Mouse (Mus musculus): Measurements from ENCODE around the gene Eng. TPM values are rescaled to one million over a fixed set of nuclear protein-coding genes. Genes with fewer than 3 reads are reported as not detected.

Eng gene
- total and polyA plus RNA-seq, 3 experiments = 0.08 to 0.47 (median 0.13) TPM

DNA sequence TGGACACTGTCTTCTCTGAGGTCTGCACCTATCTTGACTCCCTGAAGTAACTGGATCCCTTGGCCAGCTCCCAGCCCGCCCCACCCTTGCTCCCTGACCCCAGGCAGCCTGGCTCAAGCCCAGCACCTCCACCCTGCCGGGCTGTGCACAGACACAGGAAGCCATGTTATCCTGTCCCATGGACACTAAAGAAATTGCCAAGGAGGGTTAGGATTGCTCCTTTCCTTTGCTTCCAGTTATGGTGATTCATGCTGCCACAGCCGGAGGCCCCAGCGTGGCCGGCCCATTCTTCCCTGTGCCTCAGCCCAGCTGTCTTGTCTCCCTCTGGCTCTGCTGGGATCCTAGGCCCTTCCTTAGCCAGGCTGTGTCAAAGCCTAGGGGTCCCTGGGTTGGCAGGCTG lies 12.7 kb upstream of the Eng start:
- no peak overlapping the region for H3K9ac ChIP-seq (ENCODE audit: insufficient read depth, low read depth)
- dilution Hi-C loops (cut with MboI; ENCODE audit: extremely low pct_ligation_motif_present, extremely low pct_unique_long_range_greater_than_20kb, low sequenced_read_pairs) = no loop called here
- peaks cover 0 to 2% of the 10 kb centered on the region in 2 experiments for H3K36me3 ChIP-seq (replicated peaks in 1 of 2; ENCODE audit: control insufficient read depth in 1 of 2, insufficient read depth in 1 of 2, low read length in 1 of 2)
- no peak overlapping the region for H3K4me2 ChIP-seq (ENCODE audit: insufficient read depth, low read depth, poor library complexity, severe bottlenecking)
- no peaks in the 10 kb centered on the region for H3K27me3 ChIP-seq (replicated peaks)
- H3K4me3 ChIP-seq (replicated peaks in 1 of 3; ENCODE audit: low read depth in 2 of 3, low read length in 2 of 3, poor library complexity in 1 of 3) = no peak overlapping the region
- H3K4me1 ChIP-seq (ENCODE audit: control insufficient read depth in 1 of 2, insufficient read depth in 2 of 2) = peaks cover 12 to 38% of the 10 kb centered on the region in 2 experiments
- no peak for TF ChIP-seq RCOR1 (conservative IDR thresholded peaks at IDR 0.05; ENCODE audit: low read depth, low read length)
- no peak for TF ChIP-seq MAX (IDR thresholded peaks at IDR 0.05; ENCODE audit: low read length)
- TF ChIP-seq ETS1 (conservative IDR thresholded peaks at IDR 0.05; ENCODE audit: low read depth, low read length) = no peak
- no peak for TF ChIP-seq USF1 (IDR thresholded peaks at IDR 0.05; ENCODE audit: low read depth, low read length)
- no peak for TF ChIP-seq POLR2AphosphoS2 (IDR thresholded peaks at IDR 0.05; ENCODE audit: low read depth, low read length)
- H3K27ac ChIP-seq (ENCODE audit: insufficient read depth, low read depth) = no peak overlapping the region
- H3K79me2 ChIP-seq (replicated peaks; ENCODE audit: control insufficient read depth, extremely low read depth, insufficient read depth, poor library complexity, severe bottlenecking) = no peaks in the 10 kb centered on the region
- in situ Hi-C loops (cut with MboI; ENCODE audit: low pct_ligation_motif_present, low pct_unique_long_range_greater_than_20kb, low sequenced_read_pairs) = loop anchor here (5.0 kb wide), 2 partner anchors 39 to 124 kb away; partner anchors contain the start of gene Tor2a
- DNase-seq (ENCODE audit: extremely low read depth) = no peak
- no peaks in the 10 kb centered on the region for H3K9me3 ChIP-seq (replicated peaks; ENCODE audit: low read length)

DNA sequence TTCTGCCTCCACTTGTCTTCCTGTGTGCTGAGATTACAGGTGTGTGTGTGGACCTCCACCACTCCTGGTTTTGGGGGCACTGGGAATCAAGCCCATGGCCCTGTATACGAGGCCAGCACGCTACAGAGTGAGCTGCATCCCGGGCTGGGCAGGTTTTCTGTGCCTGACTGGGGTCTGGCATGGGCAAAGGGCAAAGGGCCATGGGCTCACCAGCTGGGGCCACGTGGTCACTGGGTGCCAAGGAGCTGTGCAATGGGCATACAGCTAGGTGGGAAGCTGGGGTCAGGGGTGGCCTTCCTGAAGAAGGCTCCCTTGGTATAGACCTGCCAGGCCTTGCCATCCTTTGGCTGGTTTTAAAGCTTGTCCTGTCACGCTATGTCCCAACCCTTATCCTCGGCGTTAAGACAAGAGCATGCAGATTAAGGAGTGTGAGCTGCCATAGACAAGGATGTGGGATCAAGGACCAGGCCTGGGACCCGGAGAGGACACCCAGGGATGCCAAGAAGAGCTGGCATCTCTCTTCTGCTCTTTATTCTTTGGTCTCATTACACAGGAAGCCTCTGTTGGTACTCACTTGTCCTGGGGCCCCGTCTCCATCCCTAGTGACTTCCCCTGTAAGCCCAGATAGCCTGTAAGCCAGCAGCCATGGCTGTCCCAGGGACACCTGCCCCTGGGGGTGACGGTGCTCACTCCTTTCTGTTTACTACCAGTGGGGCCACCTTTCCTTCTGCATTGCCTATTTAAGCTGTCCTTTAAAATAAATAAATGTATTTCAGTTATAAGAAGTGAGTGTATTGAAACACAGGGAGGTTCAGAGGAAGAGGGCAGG lies 11.9 kb upstream of the Eng start:
- TF ChIP-seq JUND (conservative IDR thresholded peaks at IDR 0.05; ENCODE audit: low read depth, low read length) (no peak), ZKSCAN1 (IDR thresholded peaks at IDR 0.05; ENCODE audit: borderline replicate concordance, low read depth, low read length) (no peak), NRF1 (IDR thresholded peaks at IDR 0.05; ENCODE audit: low read depth, low read length) (no peak), JUN (IDR thresholded peaks at IDR 0.05; ENCODE audit: insufficient read depth, low read depth, low read length) (no peak), TCF12 (IDR thresholded peaks at IDR 0.05; ENCODE audit: low read depth, low read length) (no peak), ZC3H11A (IDR thresholded peaks at IDR 0.05; ENCODE audit: low read depth, low read length) (no peak), SIN3A (IDR thresholded peaks at IDR 0.05; ENCODE audit: low read length) (no peak), MXI1 (IDR thresholded peaks at IDR 0.05; ENCODE audit: low read depth, low read length) (no peak)
- Histone ChIP-seq H3K4me3 (replicated peaks in 1 of 3; ENCODE audit: low read depth in 2 of 3, low read length in 2 of 3, poor library complexity in 1 of 3) (no peak overlapping the region), H3K9me3 (replicated peaks; ENCODE audit: low read length) (no peaks in the 10 kb centered on the region), H3K27ac (ENCODE audit: insufficient read depth, low read depth) (no peak overlapping the region), H3K4me1 (ENCODE audit: control insufficient read depth in 1 of 2, insufficient read depth in 2 of 2) (peaks cover 8 to 36% of the 10 kb centered on the region in 2 experiments), H3K27me3 (replicated peaks) (no peaks in the 10 kb centered on the region), H3K79me2 (replicated peaks; ENCODE audit: control insufficient read depth, extremely low read depth, insufficient read depth, poor library complexity, severe bottlenecking) (no peaks in the 10 kb centered on the region), H3K4me2 (ENCODE audit: insufficient read depth, low read depth, poor library complexity, severe bottlenecking) (no peak overlapping the region), H3K9ac (ENCODE audit: insufficient read depth, low read depth) (no peak overlapping the region), H3K36me3 (replicated peaks in 1 of 2; ENCODE audit: control insufficient read depth in 1 of 2, insufficient read depth in 1 of 2, low read length in 1 of 2) (peaks cover 0 to 2% of the 10 kb centered on the region in 2 experiments)
- in situ Hi-C loops (cut with MboI; ENCODE audit: low pct_ligation_motif_present, low pct_unique_long_range_greater_than_20kb, low sequenced_read_pairs) = loop anchor here (5.0 kb wide), 2 partner anchors 38 to 123 kb away; partner anchors contain the start of gene Tor2a
- dilution Hi-C loops (cut with MboI; ENCODE audit: extremely low pct_ligation_motif_present, extremely low pct_unique_long_range_greater_than_20kb, low sequenced_read_pairs) = no loop called here
- no peak for DNase-seq (ENCODE audit: extremely low read depth)
